ENCODE assay signal across 9 mouse cellular contexts in the genomic region with DNA sequence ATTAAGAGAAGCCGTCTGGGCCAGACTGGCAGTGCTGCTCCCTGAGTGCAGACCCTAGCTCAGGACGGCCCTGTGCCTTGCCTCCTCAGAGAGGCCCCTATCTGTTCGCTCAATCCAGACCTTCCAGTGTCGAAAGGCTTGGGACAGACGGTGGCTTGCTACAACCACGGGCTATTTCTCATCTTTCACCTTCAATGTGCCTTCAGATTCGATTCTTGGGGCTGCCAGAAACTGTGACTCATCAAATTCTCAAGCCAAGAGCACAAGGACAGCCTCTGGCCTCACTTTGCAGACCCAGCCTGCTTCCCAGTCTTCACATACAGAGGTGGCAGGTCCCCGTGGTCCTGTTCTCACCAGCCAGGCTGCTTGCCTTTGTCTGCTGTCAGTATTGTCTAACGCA.
DNase-seq lines count a peak whose midpoint lies in the region; ATAC-seq lines count a peak whose summit lies in the region.
"Had no signal": no experiment of that assay in that cellular context is flagged by ENCODE, and none has a peak within 500 bp of the region (broad histone marks: within the 10 kb centered on the region; RNA-seq: fewer than 3 reads in every experiment).

No protein-coding gene starts in this region.

- H3K36me3 ChIP-seq in heart, embryonic 15.5 days: no peaks in the 10 kb centered on the region
- no peaks in the 10 kb centered on the region for H3K36me3 ChIP-seq in stomach, embryonic 16.5 days (ENCODE audit: control insufficient read depth, insufficient read depth, low read length)
- H3K36me3 ChIP-seq: embryonic facial prominence, embryonic 15.5 days had no signal

- no peak overlapping the region for H3K4me3 ChIP-seq in heart, embryonic 15.5 days
- H3K4me3 ChIP-seq in stomach, embryonic 16.5 days (replicated peaks; ENCODE audit: low read length): no peak overlapping the region
- H3K4me3 ChIP-seq: embryonic facial prominence, embryonic 15.5 days had no signal

- H3K27me3 ChIP-seq in heart, embryonic 15.5 days: no peaks in the 10 kb centered on the region
- H3K27me3 ChIP-seq in stomach, embryonic 16.5 days (ENCODE audit: control insufficient read depth, insufficient read depth, low read length): no peaks in the 10 kb centered on the region
- H3K27me3 ChIP-seq: embryonic facial prominence, embryonic 15.5 days had no signal

- no peak overlapping the region; the same call in 1 of the 2 replicates for H3K27ac ChIP-seq in heart, embryonic 15.5 days
- H3K27ac ChIP-seq in stomach, embryonic 16.5 days (ENCODE audit: low read length): peak overlapping the region; percentile 44; the same call in 1 of the 2 replicates
- H3K27ac ChIP-seq: embryonic facial prominence, embryonic 15.5 days had no signal

- H3K9ac ChIP-seq in heart, embryonic 15.5 days: no peak overlapping the region
- no peak overlapping the region for H3K9ac ChIP-seq in stomach, embryonic 16.5 days (ENCODE audit: low read length)
- H3K9ac ChIP-seq: embryonic facial prominence, embryonic 15.5 days had no signal

- no peaks in the 10 kb centered on the region for H3K9me3 ChIP-seq in heart, embryonic 15.5 days (replicated peaks)
- no peaks in the 10 kb centered on the region for H3K9me3 ChIP-seq in stomach, embryonic 16.5 days (replicated peaks; ENCODE audit: control insufficient read depth, low read length)
- H3K9me3 ChIP-seq: embryonic facial prominence, embryonic 15.5 days had no signal

- 23% methylated on average over 9 of the region's 9 CpGs for WGBS in heart, embryonic 15.5 days
- WGBS in stomach, embryonic 16.5 days: 44% methylated on average over 9 of the region's 9 CpGs

- peaks cover 6% of the 10 kb centered on the region for H3K4me1 ChIP-seq in heart, embryonic 15.5 days (replicated peaks)
- H3K4me1 ChIP-seq in stomach, embryonic 16.5 days (ENCODE audit: control insufficient read depth, insufficient read depth, low read length): peaks cover 13% of the 10 kb centered on the region

- no peak for ATAC-seq in heart, embryonic 15.5 days (replicated peaks; ENCODE audit: insufficient number of reproducible peaks, insufficient read depth, low FRiP score, low read depth)
- ATAC-seq in stomach, embryonic 16.5 days (ENCODE audit: insufficient read depth, low FRiP score): peak; percentile 56; the same call in 1 of the 2 replicates
- no peak for ATAC-seq in monocyte, adult 5-6 weeks (replicated peaks; ENCODE audit: insufficient number of reproducible peaks, low FRiP score, low TSS enrichment, poor library complexity, severe bottlenecking)

- DNase-seq in heart, adult 18-20 months: peak; percentile 54 to 56
- no peak for DNase-seq in heart, postnatal 25 days (ENCODE audit: low spot score)
- DNase-seq in ovary, postnatal 36 days (ENCODE audit: low spot score): peak; percentile 39
- no peak for DNase-seq in ovary, postnatal 10 days (ENCODE audit: low spot score)
- DNase-seq in urinary bladder, postnatal 4 days (ENCODE audit: low spot score in 2 of 2): no peak

- intact Hi-C loops in heart, postnatal 25 days (cut with DNase I): no loop called here

- peak overlapping the region; percentile 10; the same call in 1 of the 2 replicates for H3K4me2 ChIP-seq in heart, embryonic 15.5 days
- no peak overlapping the region for H3K4me2 ChIP-seq in stomach, embryonic 16.5 days (ENCODE audit: low read depth, low read length)
- H3K4me2 ChIP-seq: embryonic facial prominence, embryonic 15.5 days had no signal

Comparison
In these comparisons a context has a peak if more than half of its experiments do, and no peak if none do; other contexts are left out.
1. DNase-seq: peak in heart, adult 18-20 months (2 of 2) and ovary, postnatal 36 days (single experiment); none in heart, postnatal 25 days (single experiment), ovary, postnatal 10 days (single experiment) and urinary bladder, postnatal 4 days (0 of 2).